Mouse (Mus musculus): ENCODE results near the gene Tinagl1.

DNA sequence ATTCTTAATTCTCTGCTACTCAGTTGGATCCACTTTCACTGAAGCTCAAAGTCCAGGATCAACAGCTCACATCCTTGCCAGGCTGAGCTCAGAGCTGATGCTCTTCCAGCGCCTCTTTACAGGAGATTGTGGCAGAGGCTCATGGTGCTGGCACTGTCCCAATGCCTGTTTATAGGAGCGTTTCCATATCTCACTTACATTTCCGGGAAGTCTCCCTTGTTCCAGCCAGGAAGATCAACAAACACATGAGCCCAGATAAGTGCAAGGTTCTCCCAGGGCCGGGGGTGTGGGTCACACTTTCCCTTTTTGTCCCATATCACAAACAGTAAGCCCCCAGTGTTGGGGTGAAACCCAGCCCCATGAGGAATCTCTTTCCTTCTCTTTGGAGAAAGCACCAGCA is 7.0 kb upstream of the Tinagl1 start:
- TF ChIP-seq POLR2A (IDR thresholded peaks at IDR 0.05; ENCODE audit: insufficient read depth, low read length) (no peak), CTCF (IDR thresholded peaks at IDR 0.05; ENCODE audit: low read depth, low read length) (no peak)
